Mouse (Mus musculus): ENCODE measurements around the gene Saxo1. TPM values are rescaled to one million over a fixed set of nuclear protein-coding genes. Genes with fewer than 3 reads are reported as not detected.

Saxo1 gene
- polyA plus RNA-seq, 1 experiment from 2014 or later: not detected

GRCm38 (mm10) chr4:86480891-86481290 is 77.2 kb downstream of the Saxo1 start:
- Histone ChIP-seq H3K4me1 (ENCODE audit: control insufficient read depth, insufficient read depth, low read length) (no peaks in the 10 kb centered on the region), H3K36me3 (ENCODE audit: control insufficient read depth, insufficient read depth, low read length) (no peaks in the 10 kb centered on the region), H3K4me2 (ENCODE audit: low read length) (no peak overlapping the region), H3K9ac (ENCODE audit: low read depth, low read length) (no peak overlapping the region), H3K27me3 (ENCODE audit: control insufficient read depth, insufficient read depth, low read depth, low read length) (no peaks in the 10 kb centered on the region), H3K27ac (ENCODE audit: low read length) (no peak overlapping the region), H3K9me3 (replicated peaks; ENCODE audit: control insufficient read depth, low read length, poor library complexity, severe bottlenecking) (no peaks in the 10 kb centered on the region), H3K4me3 (ENCODE audit: low read depth, low read length) (no peak overlapping the region)
- no peak for ATAC-seq
- 72% methylated on average over 3 of the region's 3 CpGs for WGBS

GRCm38 (mm10) chr4:86464808-86465207 is 93.3 kb downstream of the Saxo1 start:
- Histone ChIP-seq H3K27me3 (ENCODE audit: control insufficient read depth, insufficient read depth, low read depth, low read length) (no peaks in the 10 kb centered on the region), H3K9ac (ENCODE audit: low read depth, low read length) (no peak overlapping the region), H3K4me3 (ENCODE audit: low read depth, low read length) (no peak overlapping the region), H3K4me2 (ENCODE audit: low read length) (no peak overlapping the region), H3K4me1 (ENCODE audit: control insufficient read depth, insufficient read depth, low read length) (no peaks in the 10 kb centered on the region), H3K36me3 (ENCODE audit: control insufficient read depth, insufficient read depth, low read length) (no peaks in the 10 kb centered on the region), H3K27ac (ENCODE audit: low read length) (no peak overlapping the region), H3K9me3 (replicated peaks; ENCODE audit: control insufficient read depth, low read length, poor library complexity, severe bottlenecking) (no peaks in the 10 kb centered on the region)
- no peak for ATAC-seq
- 94% methylated on average over 5 of the region's 5 CpGs for WGBS

GRCm38 (mm10) chr4:86450468-86450867 is 107.7 kb downstream of the Saxo1 start:
- Histone ChIP-seq H3K4me2 (ENCODE audit: low read length) (no peak overlapping the region), H3K9me3 (replicated peaks; ENCODE audit: control insufficient read depth, low read length, poor library complexity, severe bottlenecking) (no peaks in the 10 kb centered on the region), H3K9ac (ENCODE audit: low read depth, low read length) (no peak overlapping the region), H3K4me1 (ENCODE audit: control insufficient read depth, insufficient read depth, low read length) (no peaks in the 10 kb centered on the region), H3K27ac (ENCODE audit: low read length) (no peak overlapping the region), H3K4me3 (ENCODE audit: low read depth, low read length) (no peak overlapping the region), H3K36me3 (ENCODE audit: control insufficient read depth, insufficient read depth, low read length) (no peaks in the 10 kb centered on the region), H3K27me3 (ENCODE audit: control insufficient read depth, insufficient read depth, low read depth, low read length) (no peaks in the 10 kb centered on the region)
- 93% methylated on average over 3 of the region's 3 CpGs for WGBS
- ATAC-seq: no peak

- no peaks in the 10 kb centered on the region for H3K9me3 ChIP-seq (replicated peaks; ENCODE audit: control insufficient read depth, low read length, poor library complexity, severe bottlenecking)
- 92% methylated on average over 3 of the region's 3 CpGs for WGBS
- H3K4me3 ChIP-seq (ENCODE audit: low read depth, low read length): no peak overlapping the region
- H3K4me2 ChIP-seq (ENCODE audit: low read length): no peak overlapping the region
- H3K27me3 ChIP-seq (ENCODE audit: control insufficient read depth, insufficient read depth, low read depth, low read length): no peaks in the 10 kb centered on the region
- H3K36me3 ChIP-seq (ENCODE audit: control insufficient read depth, insufficient read depth, low read length): no peaks in the 10 kb centered on the region
- H3K4me1 ChIP-seq (ENCODE audit: control insufficient read depth, insufficient read depth, low read length): no peaks in the 10 kb centered on the region
- ATAC-seq: no peak
- H3K27ac ChIP-seq (ENCODE audit: low read length): no peak overlapping the region
- H3K9ac ChIP-seq (ENCODE audit: low read depth, low read length): no peak overlapping the region
Observed at GRCm38 (mm10) chr4:86436336-86436735, 121.8 kb downstream of the Saxo1 start.

- 88% methylated on average over 3 of the region's 3 CpGs for WGBS
- Histone ChIP-seq H3K4me2 (ENCODE audit: low read length) (no peak overlapping the region), H3K4me1 (ENCODE audit: control insufficient read depth, insufficient read depth, low read length) (no peaks in the 10 kb centered on the region), H3K36me3 (ENCODE audit: control insufficient read depth, insufficient read depth, low read length) (no peaks in the 10 kb centered on the region), H3K27ac (ENCODE audit: low read length) (no peak overlapping the region), H3K27me3 (ENCODE audit: control insufficient read depth, insufficient read depth, low read depth, low read length) (no peaks in the 10 kb centered on the region), H3K9ac (ENCODE audit: low read depth, low read length) (no peak overlapping the region), H3K4me3 (ENCODE audit: low read depth, low read length) (no peak overlapping the region), H3K9me3 (replicated peaks; ENCODE audit: control insufficient read depth, low read length, poor library complexity, severe bottlenecking) (no peaks in the 10 kb centered on the region)
- ATAC-seq: no peak
Observed at GRCm38 (mm10) chr4:86435631-86436030, 122.5 kb downstream of the Saxo1 start.

GRCm38 (mm10) chr4:86428091-86428745 is 129.9 kb downstream of the Saxo1 start:
- H3K9me3 ChIP-seq (replicated peaks; ENCODE audit: control insufficient read depth, low read length, poor library complexity, severe bottlenecking): no peaks in the 10 kb centered on the region

GRCm38 (mm10) chr4:86427312-86427711 is 130.8 kb downstream of the Saxo1 start:
- Histone ChIP-seq H3K4me1 (ENCODE audit: control insufficient read depth, insufficient read depth, low read length) (no peaks in the 10 kb centered on the region; the same call in 1 of the 2 replicates), H3K9me3 (replicated peaks; ENCODE audit: control insufficient read depth, low read length, poor library complexity, severe bottlenecking) (no peaks in the 10 kb centered on the region), H3K4me3 (ENCODE audit: low read depth, low read length) (no peak overlapping the region), H3K4me2 (ENCODE audit: low read length) (no peak overlapping the region), H3K36me3 (ENCODE audit: control insufficient read depth, insufficient read depth, low read length) (no peaks in the 10 kb centered on the region), H3K27me3 (ENCODE audit: control insufficient read depth, insufficient read depth, low read depth, low read length) (no peaks in the 10 kb centered on the region), H3K27ac (ENCODE audit: low read length) (no peak overlapping the region), H3K9ac (ENCODE audit: low read depth, low read length) (no peak overlapping the region)
- WGBS: 78% methylated on average over 5 of the region's 5 CpGs
- ATAC-seq: no peak

More at GRCm38 (mm10) chr4:86428091-86428745, 129.9 kb downstream of the Saxo1 start:
- H3K36me3 ChIP-seq (ENCODE audit: control insufficient read depth, insufficient read depth, low read length): no peaks in the 10 kb centered on the region
- no peak overlapping the region for H3K27ac ChIP-seq (ENCODE audit: low read length)
- no peak overlapping the region for H3K9ac ChIP-seq (ENCODE audit: low read depth, low read length)
- no peaks in the 10 kb centered on the region for H3K27me3 ChIP-seq (ENCODE audit: control insufficient read depth, insufficient read depth, low read depth, low read length)
- no peak overlapping the region for H3K4me2 ChIP-seq (ENCODE audit: low read length)
- H3K4me3 ChIP-seq (ENCODE audit: low read depth, low read length): no peak overlapping the region
- WGBS: 93% methylated on average over 6 of the region's 6 CpGs
- ATAC-seq: no peak
- no peaks in the 10 kb centered on the region; the same call in 1 of the 2 replicates for H3K4me1 ChIP-seq (ENCODE audit: control insufficient read depth, insufficient read depth, low read length)

GRCm38 (mm10) chr4:86426549-86426948 is 131.6 kb downstream of the Saxo1 start:
- Histone ChIP-seq H3K4me3 (ENCODE audit: low read depth, low read length) (no peak overlapping the region), H3K36me3 (ENCODE audit: control insufficient read depth, insufficient read depth, low read length) (no peaks in the 10 kb centered on the region), H3K27me3 (ENCODE audit: control insufficient read depth, insufficient read depth, low read depth, low read length) (no peaks in the 10 kb centered on the region), H3K4me2 (ENCODE audit: low read length) (no peak overlapping the region), H3K4me1 (ENCODE audit: control insufficient read depth, insufficient read depth, low read length) (no peaks in the 10 kb centered on the region; the same call in 1 of the 2 replicates), H3K9me3 (replicated peaks; ENCODE audit: control insufficient read depth, low read length, poor library complexity, severe bottlenecking) (no peaks in the 10 kb centered on the region), H3K9ac (ENCODE audit: low read depth, low read length) (no peak overlapping the region), H3K27ac (ENCODE audit: low read length) (no peak overlapping the region)
- no peak for ATAC-seq
- 64% methylated on average over 11 of the region's 11 CpGs for WGBS

- no peak overlapping the region for H3K4me3 ChIP-seq (ENCODE audit: low read depth, low read length)
- 88% methylated on average over 7 of the region's 7 CpGs for WGBS
- H3K27ac ChIP-seq (ENCODE audit: low read length): no peak overlapping the region
- H3K36me3 ChIP-seq (ENCODE audit: control insufficient read depth, insufficient read depth, low read length): no peaks in the 10 kb centered on the region
- H3K9ac ChIP-seq (ENCODE audit: low read depth, low read length): no peak overlapping the region
- no peaks in the 10 kb centered on the region for H3K27me3 ChIP-seq (ENCODE audit: control insufficient read depth, insufficient read depth, low read depth, low read length)
- H3K4me1 ChIP-seq (ENCODE audit: control insufficient read depth, insufficient read depth, low read length): no peaks in the 10 kb centered on the region; the same call in 1 of the 2 replicates
- H3K4me2 ChIP-seq (ENCODE audit: low read length): no peak overlapping the region
- ATAC-seq: no peak
- H3K9me3 ChIP-seq (replicated peaks; ENCODE audit: control insufficient read depth, low read length, poor library complexity, severe bottlenecking): no peaks in the 10 kb centered on the region
Observed at GRCm38 (mm10) chr4:86425581-86425980, 132.5 kb downstream of the Saxo1 start.
